Mouse (Mus musculus): ENCODE results near the gene Elmo1.
"Not testable (repeated sequence)": the region's sequence is repeated elsewhere in the genome, so short reads cannot be mapped to it uniquely, and the experiment has no call there.

Gene Elmo1

GRCm38 (mm10) chr13:20606891-20607290 is 516.5 kb downstream of the Elmo1 start:
- DNase-seq (ENCODE audit: low read depth, low spot score): no peak

- no peak for DNase-seq (ENCODE audit: low read depth, low spot score)
These were observed 518.8 kb downstream of the Elmo1 start for GRCm38 (mm10) chr13:20609003-20609688.

GRCm38 (mm10) chr13:20615596-20616469 is 525.4 kb downstream of the Elmo1 start:
- no peak for DNase-seq (ENCODE audit: low read depth, low spot score)

- DNase-seq (ENCODE audit: low read depth, low spot score): no peak
These were observed 529.5 kb downstream of the Elmo1 start for GRCm38 (mm10) chr13:20619946-20620345.

- DNase-seq (ENCODE audit: low read depth, low spot score): no peak
These were observed 532.9 kb downstream of the Elmo1 start for GRCm38 (mm10) chr13:20623071-20623850.

GRCm38 (mm10) chr13:20627796-20628195 is 537.4 kb downstream of the Elmo1 start:
- DNase-seq (ENCODE audit: low read depth, low spot score): no peak

- DNase-seq (ENCODE audit: low read depth, low spot score): no peak
These were observed 542.1 kb downstream of the Elmo1 start for GRCm38 (mm10) chr13:20632477-20632876.

- DNase-seq (ENCODE audit: low read depth, low spot score): not testable (repeated sequence)
These were observed 544.3 kb downstream of the Elmo1 start for GRCm38 (mm10) chr13:20634679-20635078.

GRCm38 (mm10) chr13:20635646-20636045 is 545.2 kb downstream of the Elmo1 start:
- DNase-seq (ENCODE audit: low read depth, low spot score): no peak

Data from embryo, embryonic 11.5 days (tissue).